Mouse (Mus musculus): ENCODE results near the gene Olfr1058. TPM values are rescaled to one million over a fixed set of nuclear protein-coding genes. Genes with fewer than 3 reads are reported as not detected.
"Not testable (repeated sequence)": the region's sequence is repeated elsewhere in the genome, so short reads cannot be mapped to it uniquely, and the experiment has no call there.

Olfr1058 gene
- not detected in 2 replicates for polyA plus RNA-seq (2016; fragmentation: Nextera tagmentation; extraction: Ambion mirVana)

- H3K9me3 ChIP-seq (replicated peaks); H3K36me3 ChIP-seq; H3K27ac ChIP-seq; DNase-seq (ENCODE audit: low spot score); H3K4me3 ChIP-seq; H3K27me3 ChIP-seq (ENCODE audit: low read depth, poor library complexity, severe bottlenecking); H3K4me1 ChIP-seq: not testable (repeated sequence)
Observed at GRCm38 (mm10) chr2:86388461-86388860, at the start of gene Olfr1058. Gene Olfr1058, minus strand, starts transcription at chr2:86388561.

GRCm38 (mm10) chr2:86428511-86428910, 40.1 kb upstream of the Olfr1058 start:
- WGBS, result 90% methylated on average over 8 of the region's 8 CpGs
- not testable (repeated sequence) for H3K4me3 ChIP-seq; DNase-seq (ENCODE audit: low spot score); H3K4me1 ChIP-seq; H3K9me3 ChIP-seq (replicated peaks); H3K36me3 ChIP-seq; H3K27ac ChIP-seq; H3K27me3 ChIP-seq (ENCODE audit: low read depth, poor library complexity, severe bottlenecking)

- not testable (repeated sequence) for H3K36me3 ChIP-seq, H3K4me1 ChIP-seq
Observed at GRCm38 (mm10) chr2:86426649-86427048, 38.3 kb upstream of the Olfr1058 start, which contains the start of gene Olfr1062. Gene Olfr1062, minus strand, starts transcription at chr2:86426749.

GRCm38 (mm10) chr2:86413950-86414349, 25.6 kb upstream of the Olfr1058 start, which contains the start of gene Olfr1061:
Gene Olfr1061, minus strand, starts transcription at chr2:86414050.
- Histone ChIP-seq H3K27ac (no peak within 1 kb of the TSS), H3K4me1 (no peaks in the 10 kb centered on the region), H3K9me3 (replicated peaks) (no peaks in the 10 kb centered on the region), H3K27me3 (ENCODE audit: low read depth, poor library complexity, severe bottlenecking) (no peaks in the 10 kb centered on the region), H3K4me3 (no peak within 1 kb of the TSS), H3K36me3 (no peaks in the 10 kb centered on the region)
- WGBS, result 87% methylated on average over 1 of the region's 1 CpGs
- DNase-seq (ENCODE audit: low spot score), result no peak

More at GRCm38 (mm10) chr2:86426649-86427048, 38.3 kb upstream of the Olfr1058 start, which contains the start of gene Olfr1062:
- not testable (repeated sequence) for H3K27me3 ChIP-seq (ENCODE audit: low read depth, poor library complexity, severe bottlenecking); H3K9me3 ChIP-seq (replicated peaks); DNase-seq (ENCODE audit: low spot score); H3K27ac ChIP-seq; H3K4me3 ChIP-seq

GRCm38 (mm10) chr2:86395114-86395513, 6.8 kb upstream of the Olfr1058 start:
- no peaks in the 10 kb centered on the region for H3K9me3 ChIP-seq (replicated peaks)
- H3K4me1 ChIP-seq, result no peaks in the 10 kb centered on the region
- H3K27ac ChIP-seq, result no peak overlapping the region
- DNase-seq (ENCODE audit: low spot score), result no peak
- no peaks in the 10 kb centered on the region for H3K36me3 ChIP-seq
- H3K27me3 ChIP-seq (ENCODE audit: low read depth, poor library complexity, severe bottlenecking), result no peaks in the 10 kb centered on the region
- H3K4me3 ChIP-seq, result no peak overlapping the region
- 92% methylated on average over 2 of the region's 2 CpGs for WGBS

GRCm38 (mm10) chr2:86378293-86378692, 10.1 kb downstream of the Olfr1058 start, which contains the start of gene Olfr1057:
Gene Olfr1057, minus strand, starts transcription at chr2:86378393.
- Histone ChIP-seq H3K4me1 (no peaks in the 10 kb centered on the region), H3K9me3 (replicated peaks) (no peaks in the 10 kb centered on the region), H3K4me3 (no peak within 1 kb of the TSS), H3K27ac (no peak within 1 kb of the TSS), H3K36me3 (no peaks in the 10 kb centered on the region), H3K27me3 (ENCODE audit: low read depth, poor library complexity, severe bottlenecking) (no peaks in the 10 kb centered on the region)
- DNase-seq (ENCODE audit: low spot score), result no peak

GRCm38 (mm10) chr2:86366342-86366741, 22.0 kb downstream of the Olfr1058 start:
- not testable (repeated sequence) for DNase-seq (ENCODE audit: low spot score); H3K36me3 ChIP-seq; H3K27me3 ChIP-seq (ENCODE audit: low read depth, poor library complexity, severe bottlenecking); H3K9me3 ChIP-seq (replicated peaks); H3K4me1 ChIP-seq; H3K27ac ChIP-seq; H3K4me3 ChIP-seq
- WGBS, result 50% methylated on average over 1 of the region's 6 CpGs

- Histone ChIP-seq H3K27me3 (ENCODE audit: low read depth, poor library complexity, severe bottlenecking) (no peaks in the 10 kb centered on the region), H3K27ac (no peak within 1 kb of the TSS), H3K9me3 (replicated peaks) (no peaks in the 10 kb centered on the region), H3K36me3 (no peaks in the 10 kb centered on the region), H3K4me3 (no peak within 1 kb of the TSS), H3K4me1 (no peaks in the 10 kb centered on the region)
- no peak for DNase-seq (ENCODE audit: low spot score)
Observed at GRCm38 (mm10) chr2:86362369-86362768, 26.0 kb downstream of the Olfr1058 start, which contains the start of gene Olfr1056. Gene Olfr1056, minus strand, starts transcription at chr2:86362469.

GRCm38 (mm10) chr2:86351751-86352150, 36.6 kb downstream of the Olfr1058 start:
- H3K9me3 ChIP-seq (replicated peaks); H3K27me3 ChIP-seq (ENCODE audit: low read depth, poor library complexity, severe bottlenecking); H3K4me1 ChIP-seq; H3K36me3 ChIP-seq; H3K4me3 ChIP-seq; DNase-seq (ENCODE audit: low spot score); H3K27ac ChIP-seq: not testable (repeated sequence)
- WGBS, result 92% methylated on average over 1 of the region's 1 CpGs

GRCm38 (mm10) chr2:86350184-86350583, 38.2 kb downstream of the Olfr1058 start, which contains the start of gene Olfr1055:
Gene Olfr1055, minus strand, starts transcription at chr2:86350284.
- H3K27me3 ChIP-seq (ENCODE audit: low read depth, poor library complexity, severe bottlenecking), result no peaks in the 10 kb centered on the region
- H3K4me1 ChIP-seq, result no peaks in the 10 kb centered on the region
- H3K27ac ChIP-seq, result no peak within 1 kb of the TSS
- 94% methylated on average over 5 of the region's 5 CpGs for WGBS
- no peaks in the 10 kb centered on the region for H3K9me3 ChIP-seq (replicated peaks)
- no peak within 1 kb of the TSS for H3K4me3 ChIP-seq
- no peak for DNase-seq (ENCODE audit: low spot score)
- no peaks in the 10 kb centered on the region for H3K36me3 ChIP-seq

GRCm38 (mm10) chr2:86335333-86335732, 53.0 kb downstream of the Olfr1058 start, which contains the start of gene Olfr1054:
Gene Olfr1054, minus strand, starts transcription at chr2:86335433.
- Histone ChIP-seq H3K9me3 (replicated peaks) (no peaks in the 10 kb centered on the region), H3K36me3 (no peaks in the 10 kb centered on the region), H3K4me1 (no peaks in the 10 kb centered on the region), H3K4me3 (no peak within 1 kb of the TSS), H3K27me3 (ENCODE audit: low read depth, poor library complexity, severe bottlenecking) (no peaks in the 10 kb centered on the region), H3K27ac (no peak within 1 kb of the TSS)
- 84% methylated on average over 3 of the region's 3 CpGs for WGBS
- no peak for DNase-seq (ENCODE audit: low spot score)

Other genes with a start within 250 kb of the Olfr1058 start
- gene Olfr1040, start 241.8 kb downstream of the Olfr1058 start, polyA plus RNA-seq (2016; fragmentation: Nextera tagmentation; extraction: Ambion mirVana), result not detected in 2 replicates
- not detected in 2 replicates for gene Olfr1042, start 226.7 kb downstream of the Olfr1058 start, polyA plus RNA-seq (2016; fragmentation: Nextera tagmentation; extraction: Ambion mirVana)
- not detected in 2 replicates for gene Olfr1043, start 221.0 kb downstream of the Olfr1058 start, polyA plus RNA-seq (2016; fragmentation: Nextera tagmentation; extraction: Ambion mirVana)
- not detected in 2 replicates for gene Olfr1044, start 210.7 kb downstream of the Olfr1058 start, polyA plus RNA-seq (2016; fragmentation: Nextera tagmentation; extraction: Ambion mirVana)
- gene Olfr52, start 202.9 kb downstream of the Olfr1058 start, polyA plus RNA-seq (2016; fragmentation: Nextera tagmentation; extraction: Ambion mirVana), result not detected in 2 replicates
- not detected in 2 replicates for gene Olfr1045, start 185.6 kb downstream of the Olfr1058 start, polyA plus RNA-seq (2016; fragmentation: Nextera tagmentation; extraction: Ambion mirVana)
- not detected in 2 replicates for gene Olfr1046, start 169.2 kb downstream of the Olfr1058 start, polyA plus RNA-seq (2016; fragmentation: Nextera tagmentation; extraction: Ambion mirVana)
- not detected in 2 replicates for gene Olfr1047, start 157.2 kb downstream of the Olfr1058 start, polyA plus RNA-seq (2016; fragmentation: Nextera tagmentation; extraction: Ambion mirVana)
- gene Olfr1048, start 148.3 kb downstream of the Olfr1058 start, polyA plus RNA-seq (2016; fragmentation: Nextera tagmentation; extraction: Ambion mirVana), result not detected in 2 replicates
- not detected in 2 replicates for gene Olfr1049, start 130.2 kb downstream of the Olfr1058 start, polyA plus RNA-seq (2016; fragmentation: Nextera tagmentation; extraction: Ambion mirVana)
- not detected in 2 replicates for gene Olfr1051, start 109.5 kb downstream of the Olfr1058 start, polyA plus RNA-seq (2016; fragmentation: Nextera tagmentation; extraction: Ambion mirVana)
- gene Olfr1052, start 96.1 kb downstream of the Olfr1058 start, polyA plus RNA-seq (2016; fragmentation: Nextera tagmentation; extraction: Ambion mirVana), result not detected in 2 replicates
- not detected in 2 replicates for gene Olfr1053, start 73.3 kb downstream of the Olfr1058 start, polyA plus RNA-seq (2016; fragmentation: Nextera tagmentation; extraction: Ambion mirVana)
- not detected in 2 replicates for gene Olfr1054, start 53.1 kb downstream of the Olfr1058 start, polyA plus RNA-seq (2016; fragmentation: Nextera tagmentation; extraction: Ambion mirVana)
- gene Olfr1055, start 38.3 kb downstream of the Olfr1058 start, polyA plus RNA-seq (2016; fragmentation: Nextera tagmentation; extraction: Ambion mirVana), result not detected in 2 replicates
- gene Olfr1056, start 26.1 kb downstream of the Olfr1058 start, polyA plus RNA-seq (2016; fragmentation: Nextera tagmentation; extraction: Ambion mirVana), result not detected in 2 replicates
- gene Olfr1057, start 10.2 kb downstream of the Olfr1058 start, polyA plus RNA-seq (2016; fragmentation: Nextera tagmentation; extraction: Ambion mirVana), result not detected in 2 replicates
- not detected in 2 replicates for gene Olfr1061, start 25.5 kb upstream of the Olfr1058 start, polyA plus RNA-seq (2016; fragmentation: Nextera tagmentation; extraction: Ambion mirVana)
- gene Olfr1062, start 38.2 kb upstream of the Olfr1058 start, polyA plus RNA-seq (2016; fragmentation: Nextera tagmentation; extraction: Ambion mirVana), result not detected in 2 replicates
- not detected in 2 replicates for gene Olfr1065, start 62.0 kb upstream of the Olfr1058 start, polyA plus RNA-seq (2016; fragmentation: Nextera tagmentation; extraction: Ambion mirVana)
- not detected in 2 replicates for gene Olfr1066, start 67.7 kb upstream of the Olfr1058 start, polyA plus RNA-seq (2016; fragmentation: Nextera tagmentation; extraction: Ambion mirVana)
- gene Olfr228, start 98.8 kb upstream of the Olfr1058 start, polyA plus RNA-seq (2016; fragmentation: Nextera tagmentation; extraction: Ambion mirVana), result not detected in 2 replicates
- not detected in 2 replicates for gene Olfr1076, start 119.9 kb upstream of the Olfr1058 start, polyA plus RNA-seq (2016; fragmentation: Nextera tagmentation; extraction: Ambion mirVana)
- not detected in 2 replicates for gene Olfr1079, start 153.9 kb upstream of the Olfr1058 start, polyA plus RNA-seq (2016; fragmentation: Nextera tagmentation; extraction: Ambion mirVana)
- gene Olfr1080, start 169.7 kb upstream of the Olfr1058 start, polyA plus RNA-seq (2016; fragmentation: Nextera tagmentation; extraction: Ambion mirVana), result not detected in 2 replicates
- gene Olfr1082, start 210.4 kb upstream of the Olfr1058 start, polyA plus RNA-seq (2016; fragmentation: Nextera tagmentation; extraction: Ambion mirVana), result not detected in 2 replicates

Measured in limb, embryonic 10.5 days (tissue).